Mouse (Mus musculus) hindbrain, embryonic 11.5 days (tissue): ENCODE measurements at regions not wholly inside any gene's neighbourhood (a gene's known extent, or its start where the extent isn't known, plus 50 kb on each side); places are given as distances from the start of the nearest gene placed in this dataset.

Experiments
- ATAC-seq: fragments of 200-750 bp; cut with Nextera tagmentation; 2 replicates; pipeline ENCODE4 v1.8.0; 2017; ENCODE audit warnings: mild to moderate bottlenecking, moderate TSS enrichment, moderate library complexity; ENCODE audit not compliant: low FRiP score
- DNase-seq: peaks from one replicate; pipeline ENCODE4 v3.0.0-alpha.2; 2015; ENCODE audit warnings: low spot score
- H3K27ac ChIP-seq: fragments of 300-500 bp; sonication (generic); 2 replicates; pipeline ENCODE4 v1.5.1; 2014; ENCODE audit warnings: mild to moderate bottlenecking, low read depth, low read length
- H3K27me3 ChIP-seq: fragments of 300-500 bp; sonication (generic); 2 replicates; pipeline ENCODE4 v1.6.1; 2014; ENCODE audit warnings: mild to moderate bottlenecking, low read length, moderate library complexity, mixed read lengths; ENCODE audit not compliant: control insufficient read depth, insufficient read depth
- H3K36me3 ChIP-seq: fragments of 300-500 bp; sonication (generic); 2 replicates; pipeline ENCODE4 v1.6.1; 2014; ENCODE audit warnings: mild to moderate bottlenecking, low read length, moderate library complexity, mixed read lengths; ENCODE audit not compliant: control insufficient read depth, insufficient read depth
- H3K4me1 ChIP-seq: fragments of 300-500 bp; sonication (generic); replicated peaks from 2 replicates; pipeline ENCODE4 v1.6.1; 2014; ENCODE audit warnings: low read length, mixed read lengths; ENCODE audit not compliant: control insufficient read depth, insufficient read depth
- H3K4me2 ChIP-seq: fragments of 300-500 bp; sonication (generic); replicated peaks from 2 replicates; pipeline ENCODE4 v1.6.1; 2014; ENCODE audit warnings: mild to moderate bottlenecking, low read depth, low read length
- H3K4me3 ChIP-seq: fragments of 300-500 bp; sonication (generic); 2 replicates; pipeline ENCODE4 v1.5.1; 2014; ENCODE audit warnings: low read depth, low read length
- H3K9ac ChIP-seq: fragments of 300-500 bp; sonication (generic); 2 replicates; pipeline ENCODE4 v1.6.1; 2014; ENCODE audit warnings: low read depth, low read length
- H3K9me3 ChIP-seq: fragments of 300-500 bp; sonication (generic); 2 replicates; pipeline ENCODE4 v1.6.1; 2016; ENCODE audit warnings: low read length; ENCODE audit not compliant: control insufficient read depth
- WGBS: fragments of 180-500 bp; shearing (Covaris S2); extraction: QIAGEN DNeasy Blood & Tissue Kit; methylation state at CpG from one replicate; pipeline ENCODE4 v1.1.7; 2014; 5-methylcytosine and 5-hydroxymethylcytosine counted together

- Histone ChIP-seq H3K36me3 (no peaks in the 10 kb centered on the region), H3K27ac (no peak overlapping the region), H3K27me3 (no peaks in the 10 kb centered on the region), H3K9me3 (no peaks in the 10 kb centered on the region), H3K4me3 (no peak overlapping the region), H3K9ac (no peak overlapping the region), H3K4me2 (no peak overlapping the region), H3K4me1 (no peaks in the 10 kb centered on the region)
- ATAC-seq (no peak), DNase-seq (no peak)
- whole genome bisulfite sequencing = 89% methylated on average over 6 of the region's 6 CpGs
Measured at GRCm38 (mm10) chr16:48126797-48127196, 156.7 kb upstream of the Dppa4 start.

- no peak for ATAC-seq
- H3K4me3 ChIP-seq = no peak overlapping the region
- no peaks in the 10 kb centered on the region for H3K36me3 ChIP-seq
- no peak overlapping the region for H3K4me2 ChIP-seq
- H3K27ac ChIP-seq = no peak overlapping the region
- DNase-seq = no peak
- no peaks in the 10 kb centered on the region for H3K4me1 ChIP-seq
- H3K9ac ChIP-seq = no peak overlapping the region
- H3K9me3 ChIP-seq = no peaks in the 10 kb centered on the region
- no peaks in the 10 kb centered on the region for H3K27me3 ChIP-seq
Measured at GRCm38 (mm10) chr16:48127338-48127737, 156.2 kb upstream of the Dppa4 start.

GRCm38 (mm10) chr16:48155355-48155754, 128.2 kb upstream of the Dppa4 start:
- ATAC-seq (no peak), DNase-seq (no peak)
- no peak overlapping the region for H3K4me2 ChIP-seq
- H3K4me3 ChIP-seq = no peak overlapping the region
- no peak overlapping the region for H3K27ac ChIP-seq
- no peaks in the 10 kb centered on the region for H3K36me3 ChIP-seq
- WGBS = 95% methylated on average over 8 of the region's 8 CpGs
- no peaks in the 10 kb centered on the region for H3K4me1 ChIP-seq
- H3K9ac ChIP-seq = no peak overlapping the region
- H3K9me3 ChIP-seq = no peaks in the 10 kb centered on the region
- H3K27me3 ChIP-seq = no peaks in the 10 kb centered on the region

GRCm38 (mm10) chr16:48190399-48190798, 93.1 kb upstream of the Dppa4 start:
- Histone ChIP-seq H3K9ac (no peak overlapping the region), H3K4me1 (no peaks in the 10 kb centered on the region), H3K4me2 (no peak overlapping the region), H3K27me3 (no peaks in the 10 kb centered on the region), H3K27ac (no peak overlapping the region), H3K36me3 (no peaks in the 10 kb centered on the region), H3K9me3 (no peaks in the 10 kb centered on the region), H3K4me3 (no peak overlapping the region)
- 77% methylated on average over 12 of the region's 12 CpGs for WGBS
- peak; percentile 80 for ATAC-seq
- peak; percentile 15 for DNase-seq

GRCm38 (mm10) chr16:48192197-48192596, 91.3 kb upstream of the Dppa4 start:
- Histone ChIP-seq H3K4me2 (no peak overlapping the region), H3K4me1 (no peaks in the 10 kb centered on the region), H3K27me3 (no peaks in the 10 kb centered on the region), H3K4me3 (no peak overlapping the region), H3K9me3 (no peaks in the 10 kb centered on the region), H3K9ac (no peak overlapping the region), H3K27ac (no peak overlapping the region), H3K36me3 (no peaks in the 10 kb centered on the region)
- ATAC-seq (no peak), DNase-seq (no peak)
- WGBS = 92% methylated on average over 3 of the region's 3 CpGs

- no peaks in the 10 kb centered on the region for H3K9me3 ChIP-seq
- no peak overlapping the region for H3K4me2 ChIP-seq
- DNase-seq (no peak), ATAC-seq (no peak)
- H3K27me3 ChIP-seq = no peaks in the 10 kb centered on the region
- H3K9ac ChIP-seq = no peak overlapping the region
- no peaks in the 10 kb centered on the region for H3K36me3 ChIP-seq
- H3K4me1 ChIP-seq = no peaks in the 10 kb centered on the region
- H3K4me3 ChIP-seq = no peak overlapping the region
- no peak overlapping the region for H3K27ac ChIP-seq
Measured at GRCm38 (mm10) chr16:48214976-48215375, 68.6 kb upstream of the Dppa4 start.
